Mouse (Mus musculus) embryonic facial prominence, embryonic 11.5 days (tissue): ENCODE results near the gene Olfr1496. TPM values are rescaled to one million over a fixed set of nuclear protein-coding genes. Genes with fewer than 3 reads are reported as not detected.
"Not testable (repeated sequence)": the region's sequence is repeated elsewhere in the genome, so short reads cannot be mapped to it uniquely, and the experiment has no call there.

Experiments
- ATAC-seq: fragments of 200-750 bp; cut with Nextera tagmentation; replicated peaks from 2 replicates; pipeline ENCODE4 v1.8.0; 2017; ENCODE audit warnings: low read depth; ENCODE audit not compliant: insufficient number of reproducible peaks, low FRiP score, low TSS enrichment
- DNase-seq: peaks from one replicate; pipeline ENCODE4 v3.0.0-alpha.2; 2015; ENCODE audit warnings: low spot score
- H3K27ac ChIP-seq: fragments of 300-500 bp; sonication (generic); replicated peaks from 2 replicates; pipeline ENCODE4 v1.5.1; 2014; ENCODE audit warnings: mild to moderate bottlenecking, low read depth, low read length, control low read depth
- H3K27me3 ChIP-seq: fragments of 300-500 bp; sonication (generic); 2 replicates; pipeline ENCODE4 v1.6.1; 2014; ENCODE audit warnings: mild to moderate bottlenecking, low read length, moderate library complexity, mixed read lengths; ENCODE audit not compliant: control insufficient read depth, insufficient read depth
- H3K36me3 ChIP-seq: fragments of 300-500 bp; sonication (generic); replicated peaks from 2 replicates; pipeline ENCODE4 v1.6.1; 2014; ENCODE audit warnings: low read depth, mild to moderate bottlenecking, low read length, moderate library complexity, mixed read lengths; ENCODE audit not compliant: control insufficient read depth, insufficient read depth
- H3K4me1 ChIP-seq: fragments of 300-500 bp; sonication (generic); 2 replicates; pipeline ENCODE4 v1.6.1; 2014; ENCODE audit warnings: low read length, mixed read lengths; ENCODE audit not compliant: control insufficient read depth, insufficient read depth
- H3K4me2 ChIP-seq: fragments of 300-500 bp; sonication (generic); 2 replicates; pipeline ENCODE4 v1.6.1; 2014; ENCODE audit warnings: low read depth, mild to moderate bottlenecking, control low read depth, low read length, moderate library complexity
- H3K4me3 ChIP-seq: fragments of 300-500 bp; sonication (generic); 2 replicates; pipeline ENCODE4 v1.5.1; 2014; ENCODE audit warnings: low read depth, low read length, control low read depth
- H3K9ac ChIP-seq: fragments of 300-500 bp; sonication (generic); replicated peaks from 2 replicates; pipeline ENCODE4 v1.6.1; 2014; ENCODE audit warnings: mild to moderate bottlenecking, control low read depth, low read length
- H3K9me3 ChIP-seq: fragments of 300-500 bp; sonication (generic); replicated peaks from 2 replicates; pipeline ENCODE4 v1.6.1; 2016; ENCODE audit warnings: mild to moderate bottlenecking, low read length, inconsistent platforms, mixed read lengths; ENCODE audit not compliant: control insufficient read depth
- WGBS: fragments of 180-500 bp; shearing (Covaris S2); extraction: QIAGEN DNeasy Blood & Tissue Kit; methylation state at CpG from one replicate; pipeline ENCODE4 v1.1.7; 2014; 5-methylcytosine and 5-hydroxymethylcytosine counted together
- polyA plus RNA-seq: library from polyadenylated mRNA; unstranded; fragments of >200 nt; fragmentation: Nextera tagmentation; extraction: Ambion mirVana; gene quantifications from 2 replicates; pipeline ENCODE4 v1.2.1, GENCODE M21; 2014

The Olfr1496 gene
- polyA plus RNA-seq, result not detected in 2 replicates

GRCm38 (mm10) chr19:13777578-13777977 lies at the start of gene Olfr1496:
Gene Olfr1496, plus strand, starts transcription at chr19:13777878.
- no peaks in the 10 kb centered on the region for H3K36me3 ChIP-seq
- WGBS, result 66% methylated on average over 1 of the region's 1 CpGs
- H3K4me2 ChIP-seq, result no peak within 1 kb of the TSS
- no peak within 1 kb of the TSS for H3K4me3 ChIP-seq
- no peak within 1 kb of the TSS for H3K9ac ChIP-seq
- no peaks in the 10 kb centered on the region for H3K9me3 ChIP-seq
- ATAC-seq (no peak), DNase-seq (no peak)
- H3K27me3 ChIP-seq, result no peaks in the 10 kb centered on the region
- H3K4me1 ChIP-seq, result no peaks in the 10 kb centered on the region
- H3K27ac ChIP-seq, result no peak within 1 kb of the TSS

- Histone ChIP-seq H3K9ac (no peak within 1 kb of the TSS), H3K4me2 (no peak within 1 kb of the TSS), H3K36me3 (no peaks in the 10 kb centered on the region), H3K4me3 (no peak within 1 kb of the TSS), H3K27me3 (no peaks in the 10 kb centered on the region), H3K4me1 (no peaks in the 10 kb centered on the region), H3K27ac (no peak within 1 kb of the TSS), H3K9me3 (no peaks in the 10 kb centered on the region)
- no peak for DNase-seq
- WGBS, result 92% methylated on average over 4 of the region's 4 CpGs
- no peak for ATAC-seq
Observed at GRCm38 (mm10) chr19:13739428-13739827, 38.2 kb upstream of the Olfr1496 start, which contains the start of gene Olfr1494. Gene Olfr1494, plus strand, starts transcription at chr19:13739728.

- no peaks in the 10 kb centered on the region for H3K27me3 ChIP-seq
- H3K36me3 ChIP-seq, result no peaks in the 10 kb centered on the region
- no peak overlapping the region for H3K27ac ChIP-seq
- no peaks in the 10 kb centered on the region for H3K4me1 ChIP-seq
- H3K9me3 ChIP-seq, result no peaks in the 10 kb centered on the region
- H3K4me2 ChIP-seq, result no peak overlapping the region
- DNase-seq (no peak), ATAC-seq (no peak)
- H3K4me3 ChIP-seq, result no peak overlapping the region
- H3K9ac ChIP-seq, result no peak overlapping the region
- 82% methylated on average over 1 of the region's 1 CpGs for WGBS
Observed at GRCm38 (mm10) chr19:13749366-13749765, 28.3 kb upstream of the Olfr1496 start.

- no peaks in the 10 kb centered on the region for H3K27me3 ChIP-seq
- H3K4me1 ChIP-seq, result no peaks in the 10 kb centered on the region
- H3K27ac ChIP-seq, result no peak within 1 kb of the TSS
- ATAC-seq, result no peak
- WGBS, result 76% methylated on average over 3 of the region's 3 CpGs
- no peak within 1 kb of the TSS for H3K4me2 ChIP-seq
- H3K9me3 ChIP-seq, result no peaks in the 10 kb centered on the region
- H3K4me3 ChIP-seq, result no peak within 1 kb of the TSS
- H3K9ac ChIP-seq, result no peak within 1 kb of the TSS
- no peak for DNase-seq
- no peaks in the 10 kb centered on the region for H3K36me3 ChIP-seq
Observed at GRCm38 (mm10) chr19:13764306-13764705, 13.4 kb upstream of the Olfr1496 start, which contains the start of gene Olfr1495. Gene Olfr1495, plus strand, starts transcription at chr19:13764606.

GRCm38 (mm10) chr19:13768565-13769276 lies 9.0 kb upstream of the Olfr1496 start:
- DNase-seq, result no peak
- 88% methylated on average over 9 of the region's 9 CpGs for WGBS
- Histone ChIP-seq H3K4me2 (no peak overlapping the region), H3K27me3 (no peaks in the 10 kb centered on the region), H3K36me3 (no peaks in the 10 kb centered on the region), H3K27ac (no peak overlapping the region), H3K9me3 (no peaks in the 10 kb centered on the region), H3K4me1 (no peaks in the 10 kb centered on the region), H3K4me3 (no peak overlapping the region), H3K9ac (no peak overlapping the region)
- no peak for ATAC-seq

- no peak for ATAC-seq
- H3K27ac ChIP-seq, result no peak within 1 kb of the TSS
Observed at GRCm38 (mm10) chr19:13798102-13798501, 20.4 kb downstream of the Olfr1496 start, which contains the start of gene Olfr1497. Gene Olfr1497, minus strand, starts transcription at chr19:13798202.

GRCm38 (mm10) chr19:13805486-13805885 lies 27.8 kb downstream of the Olfr1496 start:
- H3K27ac ChIP-seq, H3K9me3 ChIP-seq, DNase-seq, H3K4me3 ChIP-seq, H3K27me3 ChIP-seq, H3K9ac ChIP-seq, ATAC-seq, H3K36me3 ChIP-seq, H3K4me2 ChIP-seq, H3K4me1 ChIP-seq: not testable (repeated sequence)
- 72% methylated on average over 1 of the region's 1 CpGs for WGBS

More at GRCm38 (mm10) chr19:13798102-13798501, 20.4 kb downstream of the Olfr1496 start, which contains the start of gene Olfr1497:
- Histone ChIP-seq H3K4me2 (no peak within 1 kb of the TSS), H3K9ac (no peak within 1 kb of the TSS), H3K9me3 (no peaks in the 10 kb centered on the region), H3K27me3 (no peaks in the 10 kb centered on the region), H3K36me3 (no peaks in the 10 kb centered on the region), H3K4me3 (no peak within 1 kb of the TSS), H3K4me1 (no peaks in the 10 kb centered on the region)
- no peak for DNase-seq

- ATAC-seq (no peak), DNase-seq (no peak)
- WGBS, result 68% methylated on average over 2 of the region's 2 CpGs
- no peaks in the 10 kb centered on the region for H3K36me3 ChIP-seq
- H3K4me1 ChIP-seq, result no peaks in the 10 kb centered on the region
- H3K4me3 ChIP-seq, result no peak overlapping the region
- H3K9ac ChIP-seq, result no peak overlapping the region
- H3K27me3 ChIP-seq, result no peaks in the 10 kb centered on the region
- H3K27ac ChIP-seq, result no peak overlapping the region
- H3K9me3 ChIP-seq, result no peaks in the 10 kb centered on the region
- H3K4me2 ChIP-seq, result no peak overlapping the region
Observed at GRCm38 (mm10) chr19:13812823-13813222, 35.1 kb downstream of the Olfr1496 start.
